Mouse (Mus musculus): ENCODE data around the gene Phc2. TPM values are rescaled to one million over a fixed set of nuclear protein-coding genes. Genes with fewer than 3 reads are reported as not detected.
"Not testable (repeated sequence)": the region's sequence is repeated elsewhere in the genome, so short reads cannot be mapped to it uniquely, and the experiment has no call there.

Gene Phc2
- polyA plus RNA-seq (2015; fragmentation: Nextera tagmentation; extraction: Ambion mirVana): 14.6 and 18.7 TPM in 2 replicates

GRCm38 (mm10) chr4:128654505-128655381 is at the start of gene Phc2:
Phc2 (plus strand) TSS chr4:128654702.
- peak; percentile 57 for TF ChIP-seq CTCF (IDR thresholded peaks at IDR 0.05; ENCODE audit: low read depth)
- TF ChIP-seq EP300 (IDR thresholded peaks at IDR 0.05; ENCODE audit: low read depth): no peak
- no peaks in the 10 kb centered on the region for H3K9me3 ChIP-seq (ENCODE audit: low read length)
- peak within 1 kb of the TSS; percentile 71 for H3K4me3 ChIP-seq (ENCODE audit: low read depth, low read length)
- H3K4me1 ChIP-seq (ENCODE audit: insufficient read depth): peaks cover 14% of the 10 kb centered on the region
- DNase-seq (peak; percentile 93), ATAC-seq (peak; percentile 100)
- whole genome bisulfite sequencing (ENCODE audit: insufficient replicate concordance): under 1% methylated on average over 64 of the region's 85 CpGs
- H3K36me3 ChIP-seq (replicated peaks; ENCODE audit: insufficient read depth, low read length): no peaks in the 10 kb centered on the region
- peak within 1 kb of the TSS; percentile 64 for H3K27ac ChIP-seq (ENCODE audit: low read depth)
- peak within 1 kb of the TSS; percentile 73 for H3K9ac ChIP-seq (replicated peaks)
- H3K4me2 ChIP-seq (ENCODE audit: low read depth, low read length): peak within 1 kb of the TSS; percentile 99
- H3K27me3 ChIP-seq (ENCODE audit: insufficient read depth, low read length): no peaks in the 10 kb centered on the region

GRCm38 (mm10) chr4:128606586-128606985 is 47.9 kb upstream of the Phc2 start:
- DNase-seq (no peak), ATAC-seq (no peak)
- H3K27ac ChIP-seq (ENCODE audit: low read depth): no peak overlapping the region
- no peak overlapping the region for H3K9ac ChIP-seq (replicated peaks)
- whole genome bisulfite sequencing (ENCODE audit: insufficient replicate concordance): 91% methylated on average over 7 of the region's 7 CpGs
- H3K4me2 ChIP-seq (ENCODE audit: low read depth, low read length): no peak overlapping the region
- H3K36me3 ChIP-seq (replicated peaks; ENCODE audit: insufficient read depth, low read length): peaks cover 5% of the 10 kb centered on the region; the same call in 1 of the 2 replicates
- no peak overlapping the region for H3K4me3 ChIP-seq (ENCODE audit: low read depth, low read length)
- TF ChIP-seq CTCF (IDR thresholded peaks at IDR 0.05; ENCODE audit: low read depth) (no peak), EP300 (IDR thresholded peaks at IDR 0.05; ENCODE audit: low read depth) (no peak)
- peaks cover 15% of the 10 kb centered on the region for H3K4me1 ChIP-seq (ENCODE audit: insufficient read depth)
- no peaks in the 10 kb centered on the region for H3K9me3 ChIP-seq (ENCODE audit: low read length)
- no peaks in the 10 kb centered on the region for H3K27me3 ChIP-seq (ENCODE audit: insufficient read depth, low read length)

GRCm38 (mm10) chr4:128607661-128608060 is 46.8 kb upstream of the Phc2 start:
- no peak for ATAC-seq
- 83% methylated on average over 11 of the region's 11 CpGs for WGBS (ENCODE audit: insufficient replicate concordance)
- no peak overlapping the region for H3K9ac ChIP-seq (replicated peaks)
- no peaks in the 10 kb centered on the region for H3K27me3 ChIP-seq (ENCODE audit: insufficient read depth, low read length)
- H3K4me3 ChIP-seq (ENCODE audit: low read depth, low read length): no peak overlapping the region
- H3K9me3 ChIP-seq (ENCODE audit: low read length): no peaks in the 10 kb centered on the region
- no peak overlapping the region for H3K27ac ChIP-seq (ENCODE audit: low read depth)
- peaks cover 15% of the 10 kb centered on the region for H3K4me1 ChIP-seq (ENCODE audit: insufficient read depth)
- no peak for DNase-seq
- TF ChIP-seq EP300 (IDR thresholded peaks at IDR 0.05; ENCODE audit: low read depth): no peak
- TF ChIP-seq CTCF (IDR thresholded peaks at IDR 0.05; ENCODE audit: low read depth): no peak
- H3K36me3 ChIP-seq (replicated peaks; ENCODE audit: insufficient read depth, low read length): 0 out of 2 replicates have a peak, but pooled peaks cover 5% of the 10 kb centered on the region
- no peak overlapping the region for H3K4me2 ChIP-seq (ENCODE audit: low read depth, low read length)

- Histone ChIP-seq H3K36me3 (replicated peaks; ENCODE audit: insufficient read depth, low read length) (no peaks in the 10 kb centered on the region), H3K27me3 (ENCODE audit: insufficient read depth, low read length) (no peaks in the 10 kb centered on the region), H3K4me2 (ENCODE audit: low read depth, low read length) (peak overlapping the region; percentile 92), H3K9me3 (ENCODE audit: low read length) (no peaks in the 10 kb centered on the region), H3K4me1 (ENCODE audit: insufficient read depth) (peaks cover 15% of the 10 kb centered on the region), H3K27ac (ENCODE audit: low read depth) (peak overlapping the region; percentile 62), H3K9ac (replicated peaks) (peak overlapping the region; percentile 53), H3K4me3 (ENCODE audit: low read depth, low read length) (peak overlapping the region; percentile 70)
- 9% methylated on average over 23 of the region's 27 CpGs for WGBS (ENCODE audit: insufficient replicate concordance)
- no peak for TF ChIP-seq CTCF (IDR thresholded peaks at IDR 0.05; ENCODE audit: low read depth)
- no peak for TF ChIP-seq EP300 (IDR thresholded peaks at IDR 0.05; ENCODE audit: low read depth)
- ATAC-seq (peak; percentile 36), DNase-seq (peak; percentile 59)
These were observed 45.1 kb upstream of the Phc2 start for GRCm38 (mm10) chr4:128609276-128609924.

DNA sequence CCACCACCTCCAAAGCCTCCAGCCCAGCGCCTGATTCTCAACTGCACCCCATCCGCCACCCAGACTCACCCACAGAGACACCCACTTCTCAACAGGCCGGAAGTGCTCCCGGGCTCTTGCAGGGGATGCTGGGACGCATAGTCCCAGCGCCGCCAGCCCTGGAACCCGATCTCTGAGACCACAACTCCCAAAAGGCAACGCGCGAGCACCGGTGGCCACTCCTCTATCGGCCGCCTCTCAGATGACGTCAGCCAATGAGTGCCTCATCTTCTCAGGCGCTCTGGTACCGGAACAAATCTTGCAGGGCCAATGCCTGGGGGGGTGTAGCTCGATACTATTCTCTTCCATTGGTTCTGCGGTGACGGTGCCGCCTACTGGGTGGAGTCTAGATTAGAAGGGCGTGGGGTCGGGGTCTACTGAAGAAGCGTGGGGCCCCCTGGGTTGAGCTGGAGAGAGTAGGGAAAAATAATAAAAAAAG is 44.5 kb upstream of the Phc2 start, which contains the start of gene Zscan20:
Gene Zscan20, minus strand, starts transcription at position 174 of the 478 bp plus-strand sequence.
- no peaks in the 10 kb centered on the region for H3K9me3 ChIP-seq (ENCODE audit: low read length)
- DNase-seq: peak; percentile 95
- TF ChIP-seq CTCF (IDR thresholded peaks at IDR 0.05; ENCODE audit: low read depth): peak; percentile 36
- no peak; the same call in 1 of the 2 replicates for TF ChIP-seq EP300 (IDR thresholded peaks at IDR 0.05; ENCODE audit: low read depth)
- H3K4me3 ChIP-seq (ENCODE audit: low read depth, low read length): peak within 1 kb of the TSS; percentile 70
- H3K27me3 ChIP-seq (ENCODE audit: insufficient read depth, low read length): no peaks in the 10 kb centered on the region
- H3K4me2 ChIP-seq (ENCODE audit: low read depth, low read length): peak within 1 kb of the TSS; percentile 92
- WGBS (ENCODE audit: insufficient replicate concordance): under 1% methylated on average over 22 of the region's 24 CpGs
- peak within 1 kb of the TSS; percentile 53 for H3K9ac ChIP-seq (replicated peaks)
- H3K27ac ChIP-seq (ENCODE audit: low read depth): peak within 1 kb of the TSS; percentile 62
- peak; percentile 98 for ATAC-seq
- no peaks in the 10 kb centered on the region for H3K36me3 ChIP-seq (replicated peaks; ENCODE audit: insufficient read depth, low read length)
- peaks cover 15% of the 10 kb centered on the region for H3K4me1 ChIP-seq (ENCODE audit: insufficient read depth)

GRCm38 (mm10) chr4:128610706-128611105 is 43.8 kb upstream of the Phc2 start:
- no peak for ATAC-seq
- no peak for DNase-seq
- peak overlapping the region; percentile 70 for H3K4me3 ChIP-seq (ENCODE audit: low read depth, low read length)
- TF ChIP-seq EP300 (IDR thresholded peaks at IDR 0.05; ENCODE audit: low read depth): no peak
- no peak for TF ChIP-seq CTCF (IDR thresholded peaks at IDR 0.05; ENCODE audit: low read depth)
- H3K27me3 ChIP-seq (ENCODE audit: insufficient read depth, low read length): no peaks in the 10 kb centered on the region
- peak overlapping the region; percentile 92 for H3K4me2 ChIP-seq (ENCODE audit: low read depth, low read length)
- 27% methylated on average over 10 of the region's 10 CpGs for whole genome bisulfite sequencing (ENCODE audit: insufficient replicate concordance)
- H3K27ac ChIP-seq (ENCODE audit: low read depth): no peak overlapping the region
- H3K4me1 ChIP-seq (ENCODE audit: insufficient read depth): peaks cover 17% of the 10 kb centered on the region
- 0 out of 2 replicates have a peak overlapping the region, but pooled peaks have one; percentile 2 for H3K9ac ChIP-seq (replicated peaks)
- H3K36me3 ChIP-seq (replicated peaks; ENCODE audit: insufficient read depth, low read length): no peaks in the 10 kb centered on the region
- H3K9me3 ChIP-seq (ENCODE audit: low read length): no peaks in the 10 kb centered on the region

- not testable (repeated sequence) for H3K9me3 ChIP-seq (ENCODE audit: low read length); DNase-seq; H3K4me3 ChIP-seq (ENCODE audit: low read depth, low read length); ATAC-seq; H3K4me2 ChIP-seq (ENCODE audit: low read depth, low read length); H3K9ac ChIP-seq (replicated peaks); H3K36me3 ChIP-seq (replicated peaks; ENCODE audit: insufficient read depth, low read length); H3K27ac ChIP-seq (ENCODE audit: low read depth); H3K27me3 ChIP-seq (ENCODE audit: insufficient read depth, low read length)
- peaks cover 18% of the 10 kb centered on the region for H3K4me1 ChIP-seq (ENCODE audit: insufficient read depth)
- 80% methylated on average over 3 of the region's 3 CpGs for WGBS (ENCODE audit: insufficient replicate concordance)
These were observed 42.8 kb upstream of the Phc2 start for GRCm38 (mm10) chr4:128611726-128612125.
